Comparison of ENCODE assay signal across 8 mouse cellular contexts in the genomic region with DNA sequence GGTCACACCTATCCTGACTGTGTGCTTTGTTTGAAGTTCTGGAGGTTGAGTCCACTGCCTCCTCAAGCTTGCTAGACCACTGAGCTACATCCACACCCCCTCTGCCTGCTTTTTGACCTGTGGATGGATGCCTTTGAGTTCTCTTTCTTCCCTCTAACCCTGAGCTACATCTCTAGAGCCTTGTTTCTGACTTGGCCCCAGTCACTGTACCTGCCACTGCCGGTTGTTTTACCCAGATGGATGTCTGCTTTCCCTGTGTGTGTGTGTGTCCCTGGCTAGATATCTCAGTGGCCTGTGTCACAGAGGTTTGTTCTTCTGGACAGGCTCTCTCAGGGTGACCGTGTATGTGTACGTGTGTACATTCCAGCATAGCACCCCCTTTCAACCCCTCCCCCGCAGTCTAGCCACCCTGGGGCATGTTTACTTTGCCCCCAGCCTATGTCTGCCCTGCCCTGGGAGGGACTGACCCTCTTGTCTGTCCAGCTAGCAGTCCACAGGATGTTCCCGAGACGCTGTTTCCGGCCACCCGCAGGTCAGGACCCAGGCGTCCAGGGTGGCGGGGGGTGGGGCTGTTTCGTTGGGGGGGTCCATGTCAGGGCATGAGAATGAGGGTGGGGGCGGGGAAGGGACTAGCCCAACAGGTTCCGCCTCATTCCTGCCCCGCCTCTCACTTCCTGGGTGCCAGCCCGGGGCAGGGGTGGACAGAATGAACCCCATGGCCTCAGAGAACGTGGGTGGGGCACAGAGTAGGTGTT. TPM values are rescaled to one million over a fixed set of nuclear protein-coding genes. Genes with fewer than 3 reads are reported as not detected.
DNase-seq lines count a peak whose midpoint lies in the region; ATAC-seq and TF ChIP-seq lines count a peak whose summit lies in the region.

No protein-coding gene starts in this region.

- H3K4me1 ChIP-seq in embryonic facial prominence, embryonic 13.5 days: peaks cover 63% of the 10 kb centered on the region
- peaks cover 28% of the 10 kb centered on the region for H3K4me1 ChIP-seq in hindbrain, postnatal 0 days (ENCODE audit: insufficient read depth, low read length)
- H3K4me1 ChIP-seq in liver, embryonic 12.5 days: peaks cover 96% of the 10 kb centered on the region

- no peak for ATAC-seq in embryonic facial prominence, embryonic 13.5 days (ENCODE audit: insufficient number of reproducible peaks, insufficient read depth, low FRiP score, low TSS enrichment, low read depth)
- ATAC-seq in hindbrain, postnatal 0 days: no peak
- ATAC-seq in liver, embryonic 12.5 days: peak; percentile 1; the same call in 1 of the 2 replicates

- H3K27me3 ChIP-seq in embryonic facial prominence, embryonic 13.5 days: peaks cover 28% of the 10 kb centered on the region
- H3K27me3 ChIP-seq in hindbrain, postnatal 0 days (ENCODE audit: insufficient read depth, low read length): no peaks in the 10 kb centered on the region
- H3K27me3 ChIP-seq in liver, embryonic 12.5 days (replicated peaks): no peaks in the 10 kb centered on the region

- peak overlapping the region; percentile 76 for H3K4me3 ChIP-seq in layer of hippocampus, adult 2 months
- H3K4me3 ChIP-seq in embryonic facial prominence, embryonic 13.5 days: peak overlapping the region; percentile 56
- H3K4me3 ChIP-seq in hindbrain, postnatal 0 days (ENCODE audit: low read length): peak overlapping the region; percentile 51; the same call in 1 of the 2 replicates
- H3K4me3 ChIP-seq in liver, embryonic 12.5 days: peak overlapping the region; percentile 63

- H3K27ac ChIP-seq in layer of hippocampus, adult 2 months: peak overlapping the region; percentile 100
- peak overlapping the region; percentile 58 for H3K27ac ChIP-seq in embryonic facial prominence, embryonic 13.5 days
- peak overlapping the region; percentile 75; the same call in 1 of the 2 replicates for H3K27ac ChIP-seq in hindbrain, postnatal 0 days
- peak overlapping the region; percentile 83 for H3K27ac ChIP-seq in liver, embryonic 12.5 days

- WGBS in embryonic facial prominence, embryonic 13.5 days: 3% methylated on average over 16 of the region's 16 CpGs
- WGBS in hindbrain, postnatal 0 days: 17% methylated on average over 16 of the region's 16 CpGs
- WGBS in liver, embryonic 12.5 days (ENCODE audit: insufficient replicate concordance): 14% methylated on average over 16 of the region's 16 CpGs

- TF ChIP-seq CTCF in layer of hippocampus, adult 2 months (conservative IDR thresholded peaks at IDR 0.05): no peak
- TF ChIP-seq CTCF in hindbrain, postnatal 0 days (IDR thresholded peaks at IDR 0.05; ENCODE audit: low read depth): no peak

- DNase-seq in layer of hippocampus, adult 2 months (ENCODE audit: low spot score in 2 of 2): no peak
- DNase-seq in layer of hippocampus, adult 9-10 months (ENCODE audit: low spot score): no peak
- no peak for DNase-seq in hindbrain, postnatal 0 days (ENCODE audit: low spot score)
- peak; percentile 22 for DNase-seq in neural tube, embryonic 10.5 days (ENCODE audit: extremely low spot score, low spot score)
- DNase-seq in layer of hippocampus, adult 8-10 months (ENCODE audit: low spot score in 2 of 2): no peak
- no peak for DNase-seq in cerebellum, postnatal 36 days

- peak overlapping the region; percentile 99 for H3K4me2 ChIP-seq in embryonic facial prominence, embryonic 13.5 days
- H3K4me2 ChIP-seq in hindbrain, postnatal 0 days (ENCODE audit: low read depth, low read length): peak overlapping the region; percentile 99
- peak overlapping the region; percentile 94 for H3K4me2 ChIP-seq in liver, embryonic 12.5 days

- H3K9ac ChIP-seq in embryonic facial prominence, embryonic 13.5 days: peak overlapping the region; percentile 69
- peak overlapping the region; percentile 52 for H3K9ac ChIP-seq in hindbrain, postnatal 0 days (replicated peaks; ENCODE audit: low read length)
- H3K9ac ChIP-seq in liver, embryonic 12.5 days: peak overlapping the region; percentile 75

- no peaks in the 10 kb centered on the region for H3K36me3 ChIP-seq in embryonic facial prominence, embryonic 13.5 days
- no peaks in the 10 kb centered on the region for H3K36me3 ChIP-seq in hindbrain, postnatal 0 days (ENCODE audit: insufficient read depth, low read length)
- H3K36me3 ChIP-seq in liver, embryonic 12.5 days: no peaks in the 10 kb centered on the region

- no peaks in the 10 kb centered on the region for H3K9me3 ChIP-seq in embryonic facial prominence, embryonic 13.5 days
- no peaks in the 10 kb centered on the region for H3K9me3 ChIP-seq in hindbrain, postnatal 0 days (ENCODE audit: low read length)
- H3K9me3 ChIP-seq in liver, embryonic 12.5 days (replicated peaks): no peaks in the 10 kb centered on the region

RNA-seq across cellular contexts. Expression of a gene that starts 5.9 kb away (rescaled TPM):
- total RNA-seq in layer of hippocampus, adult 2 months (2021): 1 to 10 TPM; 9.2 to 10.0 TPM
- polyA plus RNA-seq in embryonic facial prominence, embryonic 13.5 days (2015; fragmentation: Nextera tagmentation; extraction: Ambion mirVana): 23.2 and 24.7 TPM in 2 replicates
- 18.9 and 19.0 TPM in 2 replicates for total RNA-seq in hindbrain, postnatal 0 days (2014; rRNA removed)
- 29.7 and 33.4 TPM in 2 replicates for polyA plus RNA-seq in hindbrain, postnatal 0 days (2015; fragmentation: Nextera tagmentation; extraction: Ambion mirVana)
- 10.8 and 10.9 TPM in 2 replicates for polyA plus RNA-seq in liver, embryonic 12.5 days (2016; fragmentation: Nextera tagmentation; extraction: Ambion mirVana)
- 10 to 100 TPM; 10.9 to 11.6 (median 11.3) TPM for total RNA-seq in layer of hippocampus, adult 8-10 months (2022)

RNA-seq across cellular contexts. Expression of a gene that starts 6.0 kb away (rescaled TPM):
- 10 to 100 TPM; 57.7 to 63.0 TPM for total RNA-seq in layer of hippocampus, adult 2 months (2021)
- polyA plus RNA-seq in embryonic facial prominence, embryonic 13.5 days (2015; fragmentation: Nextera tagmentation; extraction: Ambion mirVana): 10.4 and 11.2 TPM in 2 replicates
- 16.9 and 17.8 TPM in 2 replicates for total RNA-seq in hindbrain, postnatal 0 days (2014; rRNA removed)
- polyA plus RNA-seq in hindbrain, postnatal 0 days (2015; fragmentation: Nextera tagmentation; extraction: Ambion mirVana): 6.3 and 7.9 TPM in 2 replicates
- polyA plus RNA-seq in liver, embryonic 12.5 days (2016; fragmentation: Nextera tagmentation; extraction: Ambion mirVana): 18.0 and 18.3 TPM in 2 replicates
- total RNA-seq in layer of hippocampus, adult 8-10 months (2022): 10 to 100 TPM; 61.1 to 79.5 (median 75.6) TPM

RNA-seq across cellular contexts. Expression of a gene that starts 14.9 kb away (rescaled TPM):
- 10 to 100 TPM; 43.0 to 46.9 TPM for total RNA-seq in layer of hippocampus, adult 2 months (2021)
- polyA plus RNA-seq in embryonic facial prominence, embryonic 13.5 days (2015; fragmentation: Nextera tagmentation; extraction: Ambion mirVana): 93.2 and 94.5 TPM in 2 replicates
- 37.3 and 45.9 TPM in 2 replicates for total RNA-seq in hindbrain, postnatal 0 days (2014; rRNA removed)
- polyA plus RNA-seq in hindbrain, postnatal 0 days (2015; fragmentation: Nextera tagmentation; extraction: Ambion mirVana): 59.0 and 59.7 TPM in 2 replicates
- 149 and 150 TPM in 2 replicates for polyA plus RNA-seq in liver, embryonic 12.5 days (2016; fragmentation: Nextera tagmentation; extraction: Ambion mirVana)
- 10 to 100 TPM; 36.2 to 46.2 (median 41.2) TPM for total RNA-seq in layer of hippocampus, adult 8-10 months (2022)

RNA-seq across cellular contexts. Expression of a gene that starts 15.1 kb away (rescaled TPM):
- 100 to 1,000 TPM; 323 to 345 TPM for total RNA-seq in layer of hippocampus, adult 2 months (2021)
- polyA plus RNA-seq in embryonic facial prominence, embryonic 13.5 days (2015; fragmentation: Nextera tagmentation; extraction: Ambion mirVana): 888 and 1,010 TPM in 2 replicates
- 688 and 763 TPM in 2 replicates for total RNA-seq in hindbrain, postnatal 0 days (2014; rRNA removed)
- 925 and 937 TPM in 2 replicates for polyA plus RNA-seq in hindbrain, postnatal 0 days (2015; fragmentation: Nextera tagmentation; extraction: Ambion mirVana)
- polyA plus RNA-seq in liver, embryonic 12.5 days (2016; fragmentation: Nextera tagmentation; extraction: Ambion mirVana): 1,859 and 1,895 TPM in 2 replicates
- total RNA-seq in layer of hippocampus, adult 8-10 months (2022): 100 to 1,000 TPM; 328 to 367 (median 342) TPM

RNA-seq across cellular contexts. Expression of a gene that starts 15.2 kb away (rescaled TPM):
- total RNA-seq in layer of hippocampus, adult 2 months (2021): not detected
- polyA plus RNA-seq in embryonic facial prominence, embryonic 13.5 days (2015; fragmentation: Nextera tagmentation; extraction: Ambion mirVana): not detected in 2 replicates
- not detected in 2 replicates for total RNA-seq in hindbrain, postnatal 0 days (2014; rRNA removed)
- polyA plus RNA-seq in hindbrain, postnatal 0 days (2015; fragmentation: Nextera tagmentation; extraction: Ambion mirVana): not detected in 2 replicates
- 1.1 TPM in 1 of 2 replicates, not detected in the other for polyA plus RNA-seq in liver, embryonic 12.5 days (2016; fragmentation: Nextera tagmentation; extraction: Ambion mirVana)
- not detected for total RNA-seq in layer of hippocampus, adult 8-10 months (2022)
